Mouse (Mus musculus) liver, postnatal 0 days (tissue): ENCODE results near the gene Smim26.
A peak's percentile ranks its signal among the peaks of the same experiment; 100 is the strongest.

Experiments
- CTCF ChIP-seq: sonication (generic); IDR thresholded peaks from 2 replicates; pipeline ENCODE4 v1.5.1; 2016; ENCODE audit warnings: antibody characterized with exemption, low read depth
- EP300 ChIP-seq: IDR thresholded peaks from 2 replicates; pipeline ENCODE4 v1.6.1; 2016; ENCODE audit warnings: antibody characterized with exemption, low read depth, mild to moderate bottlenecking

- TF ChIP-seq CTCF: peak; percentile 94
- TF ChIP-seq EP300: no peak
Observed at GRCm38 (mm10) chr2:144599831-144600687, 6.2 kb downstream of the Smim26 start, which contains the start of gene Dtd1.
